Mouse (Mus musculus) hindbrain, embryonic 13.5 days (tissue): ENCODE data around the gene Usp21. TPM values are rescaled to one million over a fixed set of nuclear protein-coding genes. Genes with fewer than 3 reads are reported as not detected.

ENCODE experiments used
- ATAC-seq: fragments of 200-750 bp; cut with Nextera tagmentation; 2 replicates; pipeline ENCODE4 v1.8.0; 2017; ENCODE audit warnings: moderate TSS enrichment; ENCODE audit not compliant: low FRiP score
- H3K27ac ChIP-seq: fragments of 300-500 bp; sonication (generic); 2 replicates; pipeline ENCODE4 v1.5.1; 2015; ENCODE audit warnings: inconsistent platforms, mild to moderate bottlenecking, moderate library complexity
- H3K27me3 ChIP-seq: fragments of 300-500 bp; sonication (generic); 2 replicates; pipeline ENCODE4 v1.6.1; 2015; ENCODE audit warnings: mild to moderate bottlenecking, inconsistent platforms
- H3K36me3 ChIP-seq: fragments of 300-500 bp; sonication (generic); 2 replicates; pipeline ENCODE4 v1.6.1; 2015; ENCODE audit warnings: mild to moderate bottlenecking, inconsistent platforms
- H3K4me1 ChIP-seq: fragments of 300-500 bp; sonication (generic); replicated peaks from 2 replicates; pipeline ENCODE4 v1.6.1; 2015; ENCODE audit warnings: inconsistent platforms
- H3K4me2 ChIP-seq: fragments of 300-500 bp; sonication (generic); 2 replicates; pipeline ENCODE4 v1.6.1; 2015; ENCODE audit warnings: inconsistent platforms, mild to moderate bottlenecking, moderate library complexity
- H3K4me3 ChIP-seq: fragments of 300-500 bp; sonication (generic); 2 replicates; pipeline ENCODE4 v1.5.1; 2015; ENCODE audit warnings: mild to moderate bottlenecking, inconsistent platforms
- H3K9ac ChIP-seq: fragments of 300-500 bp; sonication (generic); 2 replicates; pipeline ENCODE4 v1.6.1; 2015; ENCODE audit warnings: mild to moderate bottlenecking, inconsistent platforms
- H3K9me3 ChIP-seq: fragments of 300-500 bp; sonication (generic); 2 replicates; pipeline ENCODE4 v1.6.1; 2016; ENCODE audit warnings: inconsistent platforms
- WGBS: fragments of 180-500 bp; shearing (Covaris S2); methylation state at CpG from one replicate; pipeline ENCODE4 v1.1.7; 2015; 5-methylcytosine and 5-hydroxymethylcytosine counted together
- polyA plus RNA-seq: library from polyadenylated mRNA; unstranded; fragments of >200 nt; fragmentation: Nextera tagmentation; extraction: Ambion mirVana; gene quantifications from 2 replicates; pipeline ENCODE4 v1.2.1, GENCODE M21; 2015

Gene Usp21
- polyA plus RNA-seq, 1 experiment from 2014 or later: 107 TPM

DNA sequence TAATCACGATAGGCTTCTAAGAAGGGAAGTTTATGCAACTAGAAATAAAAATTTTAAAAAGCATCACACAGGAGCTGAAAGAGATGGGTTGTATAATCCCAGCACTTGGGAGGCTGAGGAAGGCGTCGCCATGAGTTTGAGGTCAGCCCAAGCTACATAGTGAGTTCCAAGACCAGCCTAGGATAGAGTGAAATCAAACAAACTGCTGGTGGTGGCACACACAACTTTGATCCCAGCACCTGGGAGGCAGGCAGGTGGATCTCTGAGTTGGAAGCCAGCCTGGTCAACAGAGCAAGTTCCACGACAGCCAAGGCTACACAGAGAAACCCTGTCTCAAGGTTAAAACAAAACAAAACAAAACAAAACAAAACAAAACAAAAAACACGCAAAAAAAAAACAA lies 55.4 kb downstream of the Usp21 start:
- 91% methylated on average over 5 of the region's 5 CpGs for WGBS
- H3K9me3 ChIP-seq: no peaks in the 10 kb centered on the region
- peaks cover 42% of the 10 kb centered on the region for H3K36me3 ChIP-seq
- no peak overlapping the region for H3K9ac ChIP-seq
- no peak overlapping the region for H3K4me3 ChIP-seq
- H3K27me3 ChIP-seq: no peaks in the 10 kb centered on the region
- H3K4me2 ChIP-seq: no peak overlapping the region
- ATAC-seq: no peak
- H3K27ac ChIP-seq: no peak overlapping the region
- H3K4me1 ChIP-seq: no peaks in the 10 kb centered on the region

Other genes starting within 250 kb of the Usp21 start
- gene Fcgr3, start 223.1 kb downstream of the Usp21 start, polyA plus RNA-seq: 8.1 and 10.0 TPM in 2 replicates
- gene Cfap126, start 174.1 kb downstream of the Usp21 start, polyA plus RNA-seq: 9.4 and 18.4 TPM in 2 replicates
- 256 and 259 TPM in 2 replicates for gene Sdhc, start 137.4 kb downstream of the Usp21 start, polyA plus RNA-seq
- gene Mpz, start 137.3 kb downstream of the Usp21 start, polyA plus RNA-seq: 4.9 and 7.9 TPM in 2 replicates
- 25.1 and 44.1 TPM in 2 replicates for gene Pcp4l1, start 91.7 kb downstream of the Usp21 start, polyA plus RNA-seq
- gene Nr1i3, start 74.0 kb downstream of the Usp21 start, polyA plus RNA-seq: 0.32 and 0.48 TPM in 2 replicates
- 35.4 and 42.4 TPM in 2 replicates for gene Tomm40l, start 65.5 kb downstream of the Usp21 start, polyA plus RNA-seq
- 4.4 and 6.0 TPM in 2 replicates for gene Apoa2, start 62.9 kb downstream of the Usp21 start, polyA plus RNA-seq
- 29.4 and 33.8 TPM in 2 replicates for gene Fcer1g, start 53.6 kb downstream of the Usp21 start, polyA plus RNA-seq
- 4.9 and 5.0 TPM in 2 replicates for gene Adamts4, start 37.6 kb downstream of the Usp21 start, polyA plus RNA-seq
- gene Ndufs2, start 36.6 kb downstream of the Usp21 start, polyA plus RNA-seq: 222 and 228 TPM in 2 replicates
- gene B4galt3, start 17.7 kb downstream of the Usp21 start, polyA plus RNA-seq: 105 and 110 TPM in 2 replicates
- gene Ppox, start 6.8 kb downstream of the Usp21 start, polyA plus RNA-seq: 45.0 and 51.1 TPM in 2 replicates
- gene Ufc1, start 7.0 kb upstream of the Usp21 start, polyA plus RNA-seq: 125 and 128 TPM in 2 replicates
- 51.6 and 52.3 TPM in 2 replicates for gene Dedd, start 41.2 kb upstream of the Usp21 start, polyA plus RNA-seq
- gene Nit1, start 57.7 kb upstream of the Usp21 start, polyA plus RNA-seq: 54.8 and 59.7 TPM in 2 replicates
- gene Pfdn2, start 57.7 kb upstream of the Usp21 start, polyA plus RNA-seq: 164 and 169 TPM in 2 replicates
- 2.8 and 3.3 TPM in 2 replicates for gene Klhdc9, start 72.8 kb upstream of the Usp21 start, polyA plus RNA-seq
- gene Nectin4, start 82.1 kb upstream of the Usp21 start, polyA plus RNA-seq: 1.4 and 1.7 TPM in 2 replicates
- gene Arhgap30, start 101.0 kb upstream of the Usp21 start, polyA plus RNA-seq: 1.00 and 1.0 TPM in 2 replicates
- 202 and 209 TPM in 2 replicates for gene Usf1, start 123.3 kb upstream of the Usp21 start, polyA plus RNA-seq
- 10.0 and 11.7 TPM in 2 replicates for gene Tstd1, start 130.9 kb upstream of the Usp21 start, polyA plus RNA-seq
- gene F11r, start 149.5 kb upstream of the Usp21 start, polyA plus RNA-seq: 12.2 and 13.3 TPM in 2 replicates
- 32.0 and 34.5 TPM in 2 replicates for gene Alyref2, start 215.5 kb upstream of the Usp21 start, polyA plus RNA-seq
- gene Itln1, start 247.3 kb upstream of the Usp21 start, polyA plus RNA-seq: not detected in 2 replicates